Mouse (Mus musculus) olfactory bulb, adult 2 months (tissue): ENCODE measurements at regions not wholly inside any gene's neighbourhood (a gene's known extent, or its start where the extent isn't known, plus 50 kb on each side); places are given as distances from the start of the nearest gene placed in this dataset.

Source experiments
- CTCF ChIP-seq: fragments of 200-500 bp; IDR thresholded peaks from 2 replicates; pipeline ENCODE4 v1.5.1; 2012; ENCODE audit warnings: low read depth, mild to moderate bottlenecking, low read length, moderate library complexity; ENCODE audit not compliant: insufficient read depth
- POLR2A ChIP-seq: fragments of 200-500 bp; IDR thresholded peaks from 2 replicates; pipeline ENCODE4 v1.6.1; 2012; ENCODE audit warnings: mild to moderate bottlenecking, low read depth, low read length, moderate library complexity; ENCODE audit not compliant: insufficient read depth

- no peak for TF ChIP-seq CTCF
- TF ChIP-seq POLR2A: no peak
These were observed 168.0 kb upstream of the Ubl3 start for GRCm38 (mm10) chr5:148720604-148721003.
